Mouse (Mus musculus): ENCODE data around the gene Adamts6.

Gene Adamts6

GRCm38 (mm10) chr13:104468061-104468460 lies 180.4 kb downstream of the Adamts6 start:
- no peak for DNase-seq

GRCm38 (mm10) chr13:104476285-104476956 lies 188.8 kb downstream of the Adamts6 start:
- DNase-seq: no peak

DNA sequence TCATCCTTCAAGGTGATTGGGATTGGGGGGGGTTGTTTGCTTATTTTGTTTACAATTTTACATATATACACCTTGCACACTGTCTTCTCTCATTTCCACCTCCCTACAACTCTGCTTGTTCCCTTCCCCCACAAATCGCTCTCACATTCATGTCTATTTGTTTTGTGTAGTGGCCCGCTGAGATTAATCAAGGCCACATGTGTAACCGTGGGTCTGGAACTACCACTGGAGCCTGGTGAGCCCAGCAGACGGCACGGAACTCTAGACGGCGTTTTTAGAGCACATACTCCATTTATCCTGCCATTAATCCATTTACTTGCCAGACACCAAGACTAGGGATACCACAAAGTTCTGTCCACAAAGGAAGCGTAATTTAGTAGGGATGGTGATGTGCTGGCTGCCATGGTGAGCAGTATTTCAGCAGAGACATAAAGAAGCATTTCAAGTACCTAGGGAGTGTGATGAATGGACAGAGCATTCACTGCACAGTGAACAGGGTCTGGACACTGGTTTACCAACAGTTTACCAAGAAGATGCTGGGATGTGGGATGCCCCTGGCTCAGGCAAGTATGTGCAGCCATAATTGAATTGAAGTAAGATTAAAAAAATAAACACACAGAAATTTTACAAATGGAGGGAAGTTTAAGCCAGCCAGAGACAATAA lies 194.9 kb downstream of the Adamts6 start:
- no peak for DNase-seq

DNA sequence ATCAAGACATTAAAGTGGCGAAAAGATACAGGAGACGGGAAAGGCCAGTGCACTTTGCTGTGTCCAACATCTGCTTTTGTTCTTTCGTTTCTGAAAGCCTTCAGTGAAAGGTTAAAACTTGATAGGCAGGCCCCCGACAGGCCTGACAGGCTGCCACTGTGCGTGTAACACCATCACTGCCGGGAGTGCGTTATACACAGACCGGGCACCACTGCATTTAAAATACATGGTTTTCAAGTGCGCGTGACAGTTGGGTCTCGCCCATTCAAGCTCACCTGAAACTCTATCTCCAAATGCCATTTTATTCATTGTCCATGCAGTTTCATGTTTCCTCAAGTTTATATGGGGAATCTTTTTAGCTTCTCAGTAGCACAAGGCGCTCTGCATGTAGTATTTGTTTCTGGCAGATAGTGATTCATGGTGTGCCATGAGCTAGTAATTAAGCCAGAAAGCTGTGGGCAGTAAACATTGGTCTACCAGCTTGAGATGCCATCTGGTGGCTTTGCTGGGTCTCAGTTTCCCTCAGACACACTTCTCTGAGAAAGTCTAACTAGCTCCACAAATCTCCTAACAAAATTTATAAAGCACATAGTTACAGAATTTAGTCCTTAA lies 195.6 kb downstream of the Adamts6 start:
- DNase-seq: no peak

DNA sequence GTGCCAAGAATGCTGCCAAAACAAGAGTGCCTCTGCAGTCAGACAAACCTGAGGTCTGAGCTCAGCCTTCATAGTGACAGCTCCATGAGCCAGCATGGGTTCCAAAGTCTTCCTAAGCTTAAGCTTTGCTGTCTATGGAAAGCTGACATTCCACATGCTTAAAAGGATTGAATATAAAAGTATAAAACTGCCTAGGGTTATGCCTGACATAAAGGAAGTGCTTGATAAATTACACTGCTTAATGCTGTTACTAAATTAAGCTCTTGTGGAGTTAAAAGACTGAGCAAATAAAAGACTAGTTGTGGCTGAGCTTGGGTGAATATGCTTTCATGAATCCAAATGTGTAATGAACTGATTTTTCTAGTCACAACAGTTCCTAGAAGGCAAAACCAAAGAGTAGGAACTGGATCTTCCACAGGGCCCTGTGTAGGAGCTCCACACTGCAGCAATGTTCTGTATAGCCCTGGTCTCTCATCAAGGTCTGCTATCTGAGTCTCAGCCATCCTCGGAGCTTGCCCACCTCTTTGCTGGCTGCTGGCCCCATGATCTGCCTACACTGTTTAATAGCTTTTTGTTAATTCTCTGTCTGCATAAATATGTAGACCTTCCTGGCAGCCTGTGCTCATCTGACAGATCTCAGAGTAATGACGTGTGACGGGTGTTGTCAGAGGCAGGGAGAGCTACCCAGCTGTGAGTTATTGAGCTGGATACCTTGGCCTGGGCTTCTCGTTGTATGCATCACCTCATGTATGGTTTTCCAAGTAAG lies 203.6 kb downstream of the Adamts6 start:
- no peak for DNase-seq

DNA sequence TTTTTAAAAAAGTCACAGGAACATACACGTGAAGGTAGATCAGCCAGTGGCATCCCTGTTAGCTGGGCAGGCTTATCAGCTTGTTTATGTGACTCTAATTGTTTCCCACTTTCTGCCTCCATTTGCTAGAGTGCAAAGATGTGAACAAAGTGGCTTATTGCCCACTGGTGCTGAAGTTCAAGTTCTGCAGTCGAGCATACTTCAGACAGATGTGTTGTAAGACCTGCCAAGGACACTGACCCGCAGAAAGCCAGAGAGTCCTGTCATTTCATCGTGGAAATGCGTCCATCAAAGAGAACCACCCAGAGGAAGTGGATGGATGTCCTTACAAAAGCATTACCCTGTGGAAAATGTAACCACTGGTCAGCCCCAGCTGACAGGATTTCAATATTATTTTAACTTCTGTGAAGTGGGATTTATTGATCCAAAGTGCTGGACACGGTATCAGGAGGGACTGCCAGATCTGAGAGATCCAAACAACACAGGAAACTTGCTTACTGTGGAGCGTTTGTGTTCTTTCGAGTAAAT lies 205.9 kb downstream of the Adamts6 start:
- no peak for DNase-seq

GRCm38 (mm10) chr13:104494200-104494873 lies 206.7 kb downstream of the Adamts6 start:
- DNase-seq: no peak

DNA sequence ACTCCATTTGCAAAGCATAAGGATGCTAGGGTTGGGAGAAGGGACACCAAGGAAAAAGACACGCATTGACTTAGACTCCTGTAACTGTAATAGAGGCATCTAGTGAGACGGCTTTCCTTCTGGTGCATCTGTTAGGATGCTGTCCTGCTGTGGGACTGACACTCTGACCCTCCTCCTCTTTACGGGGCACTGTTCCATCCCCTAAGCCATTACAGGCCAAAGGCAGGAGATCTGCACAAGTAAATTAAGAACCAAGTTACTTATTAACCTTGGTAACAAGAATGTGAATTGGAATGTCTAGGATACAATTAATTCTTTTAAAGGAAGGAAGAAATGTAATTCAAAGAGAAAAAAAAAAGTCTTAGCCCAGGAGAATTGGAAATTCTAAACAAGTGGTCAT lies 210.0 kb downstream of the Adamts6 start:
- DNase-seq: no peak

DNA sequence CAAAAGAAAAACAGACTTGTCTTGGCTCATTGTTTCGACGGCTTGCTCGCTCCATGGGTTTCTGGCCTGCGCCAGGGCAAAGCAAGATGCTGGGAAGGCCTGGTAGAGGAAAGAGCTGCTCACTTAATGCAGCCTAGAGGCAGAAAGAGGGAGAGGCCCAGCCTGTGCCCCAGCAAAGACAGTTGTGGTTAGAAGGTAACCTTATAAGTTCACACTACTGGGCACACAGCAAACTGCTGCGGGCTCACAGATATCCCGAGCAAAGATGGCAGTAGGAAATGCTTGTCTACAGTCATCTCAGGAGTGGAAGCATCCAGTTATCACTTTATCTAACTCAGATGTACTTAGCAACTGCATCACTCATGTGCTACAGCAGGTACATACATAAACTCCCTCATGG lies 211.0 kb downstream of the Adamts6 start:
- no peak for DNase-seq

- no peak for DNase-seq
These were observed 211.7 kb downstream of the Adamts6 start for GRCm38 (mm10) chr13:104499116-104500040.

GRCm38 (mm10) chr13:104502406-104502805 lies 214.8 kb downstream of the Adamts6 start:
- no peak for DNase-seq

DNA sequence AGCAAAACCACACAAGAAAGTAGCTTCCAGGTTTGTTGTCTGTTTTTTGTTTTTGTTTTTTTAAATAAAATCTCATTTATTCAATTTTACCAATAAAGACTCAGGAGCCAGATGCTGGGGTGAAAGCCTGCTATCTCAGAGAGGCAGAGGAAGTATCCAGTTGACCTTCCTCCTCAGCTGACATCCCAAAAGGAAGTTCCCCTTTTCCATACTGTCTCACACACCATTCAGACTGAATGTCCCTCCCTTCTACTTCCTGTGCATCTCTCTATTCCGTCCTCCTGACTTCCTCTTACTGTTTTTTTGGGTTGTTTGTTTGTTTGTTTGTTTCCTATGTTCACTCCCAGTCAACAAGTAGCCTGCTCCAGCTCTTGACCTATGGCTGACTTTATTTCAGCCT lies 216.4 kb downstream of the Adamts6 start:
- no peak for DNase-seq

DNA sequence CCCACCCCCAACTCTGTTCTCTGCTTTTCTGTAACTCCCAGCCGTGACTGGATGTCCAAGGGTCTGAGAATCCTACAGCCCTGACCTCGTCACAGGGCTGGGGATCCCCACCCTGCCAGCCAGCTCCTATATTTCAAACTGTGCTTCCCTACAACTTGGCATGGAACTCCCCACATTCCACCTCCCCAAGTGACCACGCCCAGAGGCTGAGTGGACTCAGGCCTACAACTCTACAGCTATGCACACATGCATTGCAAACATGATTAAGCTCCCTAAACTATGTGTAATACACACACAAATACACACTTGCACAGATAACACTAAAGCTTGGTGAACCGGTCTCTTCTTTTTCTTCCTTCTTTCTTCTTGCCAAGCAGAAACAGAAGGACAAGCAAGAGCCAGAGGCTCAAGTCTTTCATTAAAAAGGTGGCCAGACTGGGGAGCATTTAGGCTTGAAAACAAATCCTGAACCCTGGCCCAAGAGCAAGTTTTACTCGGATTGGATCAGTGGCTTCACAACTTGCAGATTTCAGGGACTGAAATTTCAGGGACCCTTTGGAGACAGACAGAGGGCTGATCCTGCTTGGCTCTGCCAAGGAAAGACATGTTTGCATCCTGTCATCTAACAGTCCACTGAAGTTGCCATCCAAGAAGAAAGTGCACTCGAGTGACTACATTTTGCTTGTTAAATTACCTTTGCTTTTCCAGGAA lies 218.7 kb downstream of the Adamts6 start:
- no peak for DNase-seq

- DNase-seq: no peak
These were observed 220.0 kb downstream of the Adamts6 start for GRCm38 (mm10) chr13:104507671-104508070.

- DNase-seq: no peak
These were observed 222.2 kb downstream of the Adamts6 start for GRCm38 (mm10) chr13:104509561-104510493.

DNA sequence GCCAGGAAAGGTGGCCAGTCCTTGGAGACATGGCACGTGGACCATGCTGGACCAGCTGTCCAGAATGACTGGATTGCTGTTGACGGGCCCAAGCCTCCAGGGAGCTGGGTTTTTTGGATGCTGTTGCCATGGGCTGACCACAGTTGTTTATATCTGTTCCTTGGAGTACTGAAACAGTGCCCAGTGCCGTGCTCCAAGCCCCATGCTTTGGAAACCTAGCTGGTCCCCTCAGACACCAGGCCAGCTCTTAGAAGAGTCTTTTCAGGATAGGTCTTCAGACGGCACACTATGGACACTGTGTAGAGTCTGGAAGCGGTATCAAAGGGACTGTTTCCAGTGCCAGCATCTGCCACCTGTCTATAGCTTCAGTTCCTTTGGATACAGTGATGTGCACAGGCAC lies 223.1 kb downstream of the Adamts6 start:
- DNase-seq: no peak

DNA sequence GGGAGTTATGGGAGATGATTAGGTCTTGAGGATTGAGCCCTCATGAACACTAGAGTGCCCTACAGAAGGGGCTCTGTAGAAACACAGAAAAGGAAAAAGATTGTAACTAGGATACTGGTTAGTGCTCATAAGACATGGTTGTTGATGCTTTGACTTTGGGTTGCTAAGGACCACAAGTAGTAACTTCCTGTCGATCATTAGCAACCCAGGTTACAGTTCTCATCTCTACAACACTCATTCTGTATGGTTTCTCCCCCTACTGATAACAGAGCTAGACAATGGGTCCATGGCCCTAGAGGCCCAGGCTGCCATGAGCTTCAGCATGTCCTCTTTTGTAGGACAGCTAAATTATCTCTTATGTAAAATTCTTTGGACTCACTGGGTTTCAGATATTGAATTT lies 227.4 kb downstream of the Adamts6 start:
- DNase-seq: no peak

- DNase-seq: no peak
These were observed 228.5 kb downstream of the Adamts6 start for GRCm38 (mm10) chr13:104516146-104516545.

- DNase-seq: no peak
These were observed 229.2 kb downstream of the Adamts6 start for GRCm38 (mm10) chr13:104516766-104517364.
